ENCODE assay signal across 30 mouse cellular contexts in the genomic region with DNA sequence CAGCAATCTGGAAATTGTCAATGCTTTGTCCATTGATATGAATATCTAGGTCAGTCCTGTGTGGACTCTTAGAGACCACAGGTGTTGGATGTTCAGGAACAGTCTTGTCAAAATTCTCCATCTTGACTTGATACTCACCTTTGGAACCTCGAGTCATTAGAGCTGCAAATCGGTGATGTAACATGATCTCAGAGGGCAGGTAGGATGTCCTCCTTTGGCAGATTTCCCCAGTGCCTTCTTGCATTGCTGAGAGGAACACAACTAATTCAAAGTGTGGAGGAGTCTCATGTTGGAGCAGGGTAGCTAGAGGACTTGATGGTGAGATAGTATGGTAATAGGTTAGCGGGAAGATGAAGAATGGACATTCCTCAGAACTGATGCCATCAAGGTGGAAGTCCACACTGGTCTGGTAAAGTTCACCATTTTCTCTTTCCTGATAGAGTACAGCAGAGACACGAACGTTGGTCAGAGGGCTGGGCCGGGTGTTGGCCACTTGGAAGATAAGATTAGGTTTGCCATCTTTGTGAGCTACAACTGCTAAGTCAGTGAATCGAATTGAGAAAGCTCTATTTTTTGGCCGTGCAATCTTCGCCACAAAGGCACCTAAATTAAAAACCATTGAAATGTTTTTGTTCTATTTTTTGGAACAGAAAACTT. TPM values are rescaled to one million over a fixed set of nuclear protein-coding genes. Genes with fewer than 3 reads are reported as not detected.
DNase-seq lines count a peak whose midpoint lies in the region; ATAC-seq and TF ChIP-seq lines count a peak whose summit lies in the region.
"Had no signal": no experiment of that assay in that cellular context is flagged by ENCODE, and none has a peak within 500 bp of the region (broad histone marks: within the 10 kb centered on the region; RNA-seq: fewer than 3 reads in every experiment).

No protein-coding gene starts in this region.

- H3K27me3 ChIP-seq in kidney, adult 2 months (replicated peaks; ENCODE audit: control insufficient read depth, insufficient read depth, low read length) = no peaks in the 10 kb centered on the region
- H3K27me3 ChIP-seq in liver, embryonic 11.5 days (replicated peaks; ENCODE audit: control insufficient read depth, insufficient read depth, low read length) = no peaks in the 10 kb centered on the region
- H3K27me3 ChIP-seq: embryonic facial prominence, embryonic 15.5 days; heart, embryonic 13.5 days; limb, embryonic 13.5 days; lung, embryonic 15.5 days; Patski had no signal

- 77% methylated on average over 9 of the region's 9 CpGs for WGBS in kidney, adult 2 months
- 70% methylated on average over 9 of the region's 9 CpGs for WGBS in liver, embryonic 11.5 days

- no peak overlapping the region for H3K4me2 ChIP-seq in liver, embryonic 11.5 days
- H3K4me2 ChIP-seq: embryonic facial prominence, embryonic 15.5 days; heart, embryonic 13.5 days; limb, embryonic 13.5 days; lung, embryonic 15.5 days; midbrain, embryonic 11.5 days had no signal

- no peaks in the 10 kb centered on the region for H3K9me3 ChIP-seq in liver, embryonic 11.5 days (ENCODE audit: control insufficient read depth, low read length)
- H3K9me3 ChIP-seq: embryonic facial prominence, embryonic 15.5 days; forebrain, embryonic 10.5 days; heart, embryonic 13.5 days; limb, embryonic 13.5 days; lung, embryonic 15.5 days had no signal

- no peak overlapping the region for H3K27ac ChIP-seq in kidney, adult 2 months (ENCODE audit: insufficient read depth, low read depth, low read length)
- H3K27ac ChIP-seq in liver, embryonic 11.5 days (ENCODE audit: low read depth, low read length) = no peak overlapping the region
- H3K27ac ChIP-seq: embryonic facial prominence, embryonic 15.5 days; forebrain, embryonic 10.5 days; heart, embryonic 13.5 days; hindbrain, postnatal 0 days; limb, embryonic 13.5 days; lung, embryonic 15.5 days; macrophage had no signal

- peaks cover 5% of the 10 kb centered on the region; the same call in 1 of the 2 replicates for H3K4me1 ChIP-seq in kidney, adult 2 months (ENCODE audit: control insufficient read depth, insufficient read depth, low read length)
- peaks cover 4% of the 10 kb centered on the region; the same call in 1 of the 2 replicates for H3K4me1 ChIP-seq in liver, embryonic 11.5 days (replicated peaks; ENCODE audit: control insufficient read depth, insufficient read depth, low read length)
- H3K4me1 ChIP-seq: embryonic facial prominence, embryonic 15.5 days; forebrain, embryonic 10.5 days; heart, embryonic 13.5 days; limb, embryonic 13.5 days; lung, embryonic 15.5 days had no signal

- peak; percentile 68; the same call in 1 of the 2 replicates for ATAC-seq in liver, embryonic 11.5 days (replicated peaks; ENCODE audit: low FRiP score)
- peak; percentile 42 for ATAC-seq in megakaryocyte progenitor cell, adult 5-6 weeks (replicated peaks; ENCODE audit: poor library complexity)
- ATAC-seq: forebrain, postnatal 0 days; hindbrain, postnatal 0 days; Patski had no signal

- no peak for TF ChIP-seq POLR2A in kidney, adult 2 months (IDR thresholded peaks at IDR 0.05; ENCODE audit: low read depth, low read length)

- H3K36me3 ChIP-seq in kidney, adult 2 months (ENCODE audit: control insufficient read depth, insufficient read depth, low read length) = no peaks in the 10 kb centered on the region; the same call in 1 of the 2 replicates
- H3K36me3 ChIP-seq in liver, embryonic 11.5 days (ENCODE audit: control insufficient read depth, insufficient read depth, low read length) = peaks cover 7% of the 10 kb centered on the region; the same call in 1 of the 2 replicates

- peak; percentile 57 for DNase-seq in kidney, adult 2 months
- DNase-seq in kidney, postnatal 25 days = no peak
- peak; percentile 19 for DNase-seq in c-Kit-positive CD71-positive TER-119-negative erythroid progenitor cells, embryonic 14.5 days (ENCODE audit: low read depth)
- no peak for DNase-seq in liver, embryonic 11.5 days (ENCODE audit: low spot score)
- no peak for DNase-seq in left cerebral cortex, adult 8-10 months (ENCODE audit: low spot score in 2 of 2)
- DNase-seq in spleen, adult 18-20 months = no peak
- no peak for DNase-seq in cerebellum, adult 9-10 months
- DNase-seq: adrenal gland, adult 2 months; cerebellum, adult 2 months; cerebellum, postnatal 36 days; embryo, embryonic 11 days; forebrain, postnatal 0 days; gastrocnemius, postnatal 25 days; heart, adult 18-20 months; heart, postnatal 14 days; right cerebral cortex, adult 18-20 months; right cerebral cortex, postnatal 4 days; thymus, adult 2 months; thymus, postnatal 4 days had no signal

- H3K9ac ChIP-seq in liver, embryonic 11.5 days (ENCODE audit: low read depth, low read length) = no peak overlapping the region
- H3K9ac ChIP-seq: embryonic facial prominence, embryonic 15.5 days; forebrain, postnatal 0 days; heart, embryonic 13.5 days; limb, embryonic 13.5 days; lung, embryonic 15.5 days had no signal

- no peak for TF ChIP-seq CTCF in kidney, adult 2 months (conservative IDR thresholded peaks at IDR 0.05; ENCODE audit: insufficient read depth, insufficient read length, low read depth, low read length)

- H3K4me3 ChIP-seq in kidney, adult 2 months (ENCODE audit: insufficient read depth, low read depth, low read length) = no peak overlapping the region
- no peak overlapping the region for H3K4me3 ChIP-seq in liver, embryonic 11.5 days (ENCODE audit: low read depth, low read length)
- H3K4me3 ChIP-seq: embryonic facial prominence, embryonic 15.5 days; forebrain, embryonic 10.5 days; heart, embryonic 13.5 days; limb, embryonic 13.5 days; lung, embryonic 15.5 days had no signal

RNA-seq across cellular contexts. Expression of gene Kcnj13, which starts 8.0 kb away (rescaled TPM):
- polyA plus RNA-seq in kidney, adult 2 months (2012; rRNA removed) = 2.4 and 2.5 TPM in 2 replicates
- 0.32 and 1.6 TPM in 2 replicates for polyA plus RNA-seq in liver, embryonic 11.5 days (2014; fragmentation: Nextera tagmentation; extraction: Ambion mirVana)
- not detected in 2 replicates for total RNA-seq in megakaryocyte progenitor cell, adult 5-6 weeks (2015)
- total RNA-seq in megakaryocyte progenitor cell, adult 5-6 weeks (2017) = not detected in 2 replicates
- total RNA-seq in left cerebral cortex, adult 8-10 months (2022) = 1 to 10 TPM; 3.8 to 9.9 (median 5.2) TPM
- total RNA-seq: adrenal gland, adult 2 months; adrenal gland, postnatal 4 days; gastrocnemius, postnatal 25 days; heart, adult 18-20 months; heart, postnatal 14 days had no signal
- polyA plus RNA-seq: adrenal gland, adult 2 months; macrophage; thymus, adult 2 months had no signal

RNA-seq across cellular contexts. Expression of gene Gigyf2, which starts 59.8 kb away (rescaled TPM):
- polyA plus RNA-seq in kidney, adult 2 months (2012; rRNA removed) = 40.4 and 47.1 TPM in 2 replicates
- polyA plus RNA-seq in liver, embryonic 11.5 days (2014; fragmentation: Nextera tagmentation; extraction: Ambion mirVana) = 35.1 and 40.4 TPM in 2 replicates
- 53.5 and 60.7 TPM in 2 replicates for total RNA-seq in megakaryocyte progenitor cell, adult 5-6 weeks (2015)
- 77.8 and 103 TPM in 2 replicates for total RNA-seq in megakaryocyte progenitor cell, adult 5-6 weeks (2017)
- 100 to 1,000 TPM; 121 to 154 (median 142) TPM for total RNA-seq in left cerebral cortex, adult 8-10 months (2022)

Comparison
In these comparisons a context has a peak if more than half of its experiments do, and no peak if none do; other contexts are left out.
1. DNase-seq: peak in kidney, adult 2 months (single experiment) and c-Kit-positive CD71-positive TER-119-negative erythroid progenitor cells, embryonic 14.5 days (single experiment); none in kidney, postnatal 25 days (0 of 2), liver, embryonic 11.5 days (single experiment), left cerebral cortex, adult 8-10 months (0 of 2), spleen, adult 18-20 months (0 of 2) and cerebellum, adult 9-10 months (single experiment).
2. RNA of gene Kcnj13, which starts 8.0 kb away (total RNA-seq): 3.8 to 9.9 TPM in left cerebral cortex, adult 8-10 months; not detected in megakaryocyte progenitor cell, adult 5-6 weeks; every median in the first group is over 4 times any median in the second.